Mouse (Mus musculus) hematopoietic stem cell, adult 5-6 weeks (primary cell): ENCODE data around the gene Fig4. TPM values are rescaled to one million over a fixed set of nuclear protein-coding genes. Genes with fewer than 3 reads are reported as not detected.

Experiments used
- ATAC-seq, 2 experiments: fragments of 125-278 bp in 1 of 2; replicated peaks in 1 of 2; 2 replicates each; pipeline ENCODE4 v1.8.0; 2016 to 2017; ENCODE audit warnings: inconsistent platforms in 2 of 2, mild to moderate bottlenecking in 2 of 2, moderate number of reproducible peaks in 2 of 2, low read depth in 1 of 2, moderate TSS enrichment in 1 of 2; ENCODE audit not compliant: low FRiP score in 2 of 2, poor library complexity in 2 of 2, severe bottlenecking in 2 of 2, insufficient read depth in 1 of 2, low TSS enrichment in 1 of 2
- total RNA-seq: library from RNA; stranded (forward); fragments of 172-1452, 232-1000 nt; gene quantifications from 2 replicates; pipeline ENCODE4 v1.2.3, GENCODE M21; 2017

The Fig4 gene
- total RNA-seq, 1 experiment from 2014 or later: 39.2 TPM

GRCm38 (mm10) chr10:41182644-41183043 is 120.4 kb downstream of the Fig4 start:
- ATAC-seq: no peak

GRCm38 (mm10) chr10:41166141-41166540 is 136.9 kb downstream of the Fig4 start:
- ATAC-seq: no peak

GRCm38 (mm10) chr10:41163108-41163507 is 140.0 kb downstream of the Fig4 start:
- ATAC-seq: no peak

- ATAC-seq: no peak
Measured at GRCm38 (mm10) chr10:41157296-41157695, 145.8 kb downstream of the Fig4 start.

- no peak for ATAC-seq
Measured at GRCm38 (mm10) chr10:41156693-41157092, 146.4 kb downstream of the Fig4 start.

GRCm38 (mm10) chr10:41153229-41153750 is 149.8 kb downstream of the Fig4 start:
- no peak for ATAC-seq

GRCm38 (mm10) chr10:41151901-41152300 is 151.2 kb downstream of the Fig4 start:
- ATAC-seq: no peak

- no peak for ATAC-seq
Measured at GRCm38 (mm10) chr10:41151441-41151840, 151.6 kb downstream of the Fig4 start.

- no peak for ATAC-seq
Measured at GRCm38 (mm10) chr10:41151021-41151420, 152.0 kb downstream of the Fig4 start.

GRCm38 (mm10) chr10:41150496-41150895 is 152.6 kb downstream of the Fig4 start:
- ATAC-seq: no peak

- ATAC-seq: no peak
Measured at GRCm38 (mm10) chr10:41149307-41149706, 153.8 kb downstream of the Fig4 start.

GRCm38 (mm10) chr10:41146141-41146540 is 156.9 kb downstream of the Fig4 start:
- no peak for ATAC-seq

Other genes starting within 250 kb of the Fig4 start
- gene Gpr6, start 231.0 kb downstream of the Fig4 start, total RNA-seq: not detected in 2 replicates
- gene Ak9, start 720 bp upstream of the Fig4 start, total RNA-seq: not detected in 2 replicates
- gene Zbtb24, start 147.1 kb upstream of the Fig4 start, total RNA-seq: 23.9 and 33.7 TPM in 2 replicates
- gene Mical1, start 173.1 kb upstream of the Fig4 start, total RNA-seq: 15.6 and 43.6 TPM in 2 replicates
- 15.0 and 19.4 TPM in 2 replicates for gene Smpd2, start 187.1 kb upstream of the Fig4 start, total RNA-seq
- gene Ppil6, start 187.2 kb upstream of the Fig4 start, total RNA-seq: 1.4 TPM in 1 of 2 replicates, not detected in the other
- gene Cd164, start 216.2 kb upstream of the Fig4 start, total RNA-seq: 144 and 160 TPM in 2 replicates